Mouse (Mus musculus) frontal cortex, postnatal 14 days (tissue): ENCODE results near the gene Lypd5.
A peak's percentile ranks its signal among the peaks of the same experiment; 100 is the strongest.

ENCODE experiments used
- DNase-seq, 2 experiments: peaks; one replicate each; pipeline ENCODE4 v3.0.0; 2022; ENCODE audit warnings: low spot score in 2 of 2

Gene Lypd5

DNA sequence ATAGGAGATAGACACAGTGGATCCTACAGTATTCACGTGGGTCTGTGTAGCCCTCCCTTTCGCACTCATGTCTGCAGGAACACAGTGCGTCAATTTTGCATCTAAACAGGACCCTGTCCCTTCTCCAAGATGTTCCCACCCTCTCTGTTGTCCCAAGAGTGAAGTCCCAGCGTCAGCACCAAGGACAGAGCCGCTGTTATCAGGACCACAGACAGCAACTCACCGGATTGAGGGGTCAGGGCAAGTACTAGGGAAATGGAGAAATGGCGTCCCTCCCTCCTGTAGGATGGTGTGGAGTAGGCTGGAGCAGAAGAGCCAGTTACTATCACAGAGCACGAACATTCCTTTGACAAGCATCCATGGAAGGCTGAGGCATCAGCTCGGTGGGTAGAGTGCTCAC is 10.3 kb downstream of the Lypd5 start:
- no peak for DNase-seq

DNA sequence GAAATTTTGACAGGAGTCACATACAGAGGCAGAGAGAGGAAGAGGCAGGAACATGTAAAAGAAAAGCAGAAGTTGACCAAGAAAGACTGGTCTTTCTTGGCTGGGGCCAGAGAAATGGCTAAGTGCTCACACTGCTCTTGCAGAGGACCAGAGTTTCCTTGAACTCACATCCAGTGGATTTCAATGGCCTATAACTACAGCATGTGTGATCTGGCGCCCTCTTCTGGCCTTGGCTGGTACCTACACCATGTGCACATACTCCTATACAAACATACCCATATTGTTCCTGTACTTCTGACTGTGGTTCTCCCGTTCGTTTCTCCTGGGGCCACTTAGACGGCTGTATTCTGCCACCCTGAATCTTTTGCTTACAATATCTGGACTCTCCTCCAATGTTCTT is 12.0 kb downstream of the Lypd5 start:
- no peak for DNase-seq

DNA sequence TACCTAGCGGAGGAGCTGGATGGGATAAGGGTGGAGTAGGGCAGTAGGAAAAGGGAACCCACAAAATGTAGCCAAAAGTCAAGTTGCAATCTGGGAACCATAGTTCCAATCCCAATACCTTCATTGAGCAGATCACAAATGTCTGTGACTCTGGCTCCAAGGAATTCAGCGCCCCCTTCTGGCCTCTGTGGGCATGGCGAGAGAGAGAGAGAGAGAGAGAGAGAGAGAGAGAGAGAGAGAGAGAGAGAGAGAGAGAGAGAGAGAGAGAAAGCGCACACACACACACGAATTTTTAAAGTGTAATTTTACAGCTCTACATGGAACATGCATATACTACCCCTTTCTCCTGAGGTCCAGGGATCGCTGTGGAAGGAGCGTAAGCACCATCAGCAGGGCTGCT is 14.2 kb downstream of the Lypd5 start:
- no peak for DNase-seq

DNA sequence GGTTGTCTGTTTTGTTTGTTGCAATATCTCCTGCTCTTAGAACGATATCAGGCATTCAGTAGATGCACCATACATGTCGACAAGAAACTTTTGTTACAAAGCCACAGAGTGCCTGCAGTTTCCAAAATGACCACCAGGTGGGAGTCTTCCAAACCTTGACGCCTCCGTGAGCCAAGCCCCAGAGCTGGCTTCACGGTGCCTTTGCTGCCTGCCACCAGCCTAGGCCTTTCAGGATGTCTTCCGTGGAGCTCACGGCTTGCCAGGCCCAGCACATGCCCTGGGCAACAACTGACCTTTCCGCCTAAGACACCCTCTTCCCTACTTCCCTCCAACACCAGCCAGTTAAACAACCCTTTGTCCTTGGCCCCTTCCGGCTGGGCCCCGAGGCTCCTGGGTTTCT is 15.8 kb downstream of the Lypd5 start:
- peak; percentile 65 to 89 for DNase-seq

DNA sequence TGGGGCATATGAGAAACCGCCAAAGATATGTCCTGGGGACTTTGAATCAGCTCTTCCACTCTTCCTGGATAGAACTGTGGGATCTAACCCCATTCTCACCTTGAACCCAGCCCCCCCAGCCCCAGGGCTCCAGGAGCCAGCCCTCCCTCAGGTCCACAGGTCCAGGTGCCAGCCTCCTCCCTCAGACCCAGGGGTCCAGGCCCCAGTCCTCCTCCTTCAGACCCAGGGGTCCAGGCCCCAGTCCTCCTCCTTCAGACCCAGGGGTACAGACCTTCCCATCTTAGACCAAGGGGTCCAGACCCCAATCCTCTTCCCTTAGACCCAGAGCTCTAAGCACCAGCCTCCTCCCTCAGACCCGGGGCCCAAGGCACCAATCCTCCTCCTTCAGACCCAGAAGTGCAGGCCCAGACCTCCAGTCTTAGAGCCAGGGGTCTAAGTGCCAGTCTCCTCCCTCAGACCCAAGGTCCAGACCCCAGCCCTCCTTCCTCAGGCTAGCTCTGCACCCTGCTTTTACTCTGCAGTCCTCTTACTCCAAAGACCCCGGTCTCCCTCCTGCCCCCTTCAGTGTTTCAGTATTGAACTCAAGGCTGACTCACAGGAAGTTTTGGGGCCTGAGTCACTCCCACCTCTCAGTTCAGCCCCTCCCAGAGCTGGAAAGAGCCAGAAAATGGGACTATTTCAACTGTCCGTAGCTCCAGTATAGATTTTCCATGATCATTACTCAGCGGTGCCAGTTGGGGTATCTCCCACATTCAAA is 16.4 kb downstream of the Lypd5 start:
- no peak for DNase-seq

DNA sequence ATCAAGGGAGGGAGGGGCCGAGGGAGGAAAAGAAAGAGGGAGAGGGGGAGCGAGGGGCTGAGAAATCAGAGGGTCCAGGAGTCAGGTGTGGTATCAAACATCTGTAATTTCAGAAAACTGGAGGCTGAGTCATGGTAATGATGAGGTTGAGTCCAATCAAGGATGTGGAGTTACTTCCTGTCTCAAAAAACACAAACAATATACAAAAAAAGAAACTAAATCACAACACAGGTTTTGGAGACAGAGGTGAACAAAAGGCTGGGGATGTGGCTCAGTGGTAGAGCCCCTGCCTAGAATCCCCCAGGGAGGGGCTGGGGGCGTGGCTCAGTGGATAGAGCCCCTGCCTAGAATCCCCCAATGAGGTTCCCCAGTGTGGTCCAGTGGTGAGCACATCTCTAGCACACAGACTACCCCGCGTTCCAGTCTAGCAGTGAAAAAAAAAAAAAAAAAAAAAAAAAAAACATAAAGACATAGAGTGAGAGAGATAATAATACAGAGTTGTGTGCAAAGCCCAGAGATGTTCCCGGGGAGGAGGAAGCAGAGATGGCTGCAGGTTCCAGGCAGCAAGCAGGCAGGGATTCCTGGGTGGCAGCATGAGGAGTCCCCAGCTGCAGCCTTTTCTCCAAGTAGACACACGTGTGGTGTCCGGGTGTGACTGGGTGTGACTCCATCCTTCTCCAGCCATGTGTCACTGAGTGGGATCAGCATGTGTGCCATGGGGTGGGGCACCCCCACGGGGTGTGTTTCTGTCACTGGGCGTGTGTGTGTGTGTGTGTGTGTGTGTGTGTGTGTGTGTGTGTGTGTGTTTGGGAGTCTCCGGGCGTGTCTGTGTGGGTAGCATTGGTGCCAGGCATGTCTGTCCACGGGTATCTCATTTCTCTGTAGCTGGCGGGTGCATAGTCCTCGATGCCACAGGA is 18.0 kb downstream of the Lypd5 start:
- no peak for DNase-seq

DNA sequence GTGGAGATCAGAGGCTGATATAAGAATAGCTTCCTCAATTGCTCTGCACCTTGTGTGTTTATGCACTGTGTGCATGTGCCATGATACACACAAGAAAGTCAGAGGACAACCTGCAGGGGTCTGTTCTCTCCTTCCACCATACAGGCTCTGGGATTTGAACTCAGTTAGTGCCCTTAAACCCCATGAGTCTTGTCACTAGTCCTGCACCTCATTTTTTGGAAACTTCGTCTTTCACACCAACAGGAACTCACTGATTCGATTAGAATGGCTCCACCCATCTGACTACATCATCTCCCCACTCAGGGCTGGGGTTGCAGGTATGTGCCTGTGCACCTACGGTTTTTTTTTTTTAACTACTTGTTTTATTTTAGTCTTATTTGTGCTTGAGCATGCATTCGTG is 19.2 kb downstream of the Lypd5 start:
- no peak for DNase-seq

DNA sequence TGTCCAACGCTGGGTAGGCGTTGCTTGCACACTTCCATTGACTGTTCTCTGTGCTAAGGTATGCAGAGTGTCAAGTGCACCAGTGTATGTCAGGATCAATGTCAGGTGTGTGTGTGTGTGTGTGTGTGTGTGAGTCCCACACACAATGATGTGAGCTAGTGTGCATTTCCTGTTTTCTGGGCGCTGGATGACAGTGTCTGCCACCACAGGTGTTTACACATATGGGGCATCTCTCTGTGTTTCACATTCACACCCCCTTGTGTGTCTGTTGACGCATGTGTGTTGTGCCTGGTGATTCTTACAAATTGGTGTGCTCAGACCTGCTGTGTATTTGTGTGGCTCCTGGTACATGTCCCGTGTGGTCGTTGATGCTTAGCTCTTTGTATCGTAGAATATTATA is 19.9 kb downstream of the Lypd5 start:
- DNase-seq: no peak

DNA sequence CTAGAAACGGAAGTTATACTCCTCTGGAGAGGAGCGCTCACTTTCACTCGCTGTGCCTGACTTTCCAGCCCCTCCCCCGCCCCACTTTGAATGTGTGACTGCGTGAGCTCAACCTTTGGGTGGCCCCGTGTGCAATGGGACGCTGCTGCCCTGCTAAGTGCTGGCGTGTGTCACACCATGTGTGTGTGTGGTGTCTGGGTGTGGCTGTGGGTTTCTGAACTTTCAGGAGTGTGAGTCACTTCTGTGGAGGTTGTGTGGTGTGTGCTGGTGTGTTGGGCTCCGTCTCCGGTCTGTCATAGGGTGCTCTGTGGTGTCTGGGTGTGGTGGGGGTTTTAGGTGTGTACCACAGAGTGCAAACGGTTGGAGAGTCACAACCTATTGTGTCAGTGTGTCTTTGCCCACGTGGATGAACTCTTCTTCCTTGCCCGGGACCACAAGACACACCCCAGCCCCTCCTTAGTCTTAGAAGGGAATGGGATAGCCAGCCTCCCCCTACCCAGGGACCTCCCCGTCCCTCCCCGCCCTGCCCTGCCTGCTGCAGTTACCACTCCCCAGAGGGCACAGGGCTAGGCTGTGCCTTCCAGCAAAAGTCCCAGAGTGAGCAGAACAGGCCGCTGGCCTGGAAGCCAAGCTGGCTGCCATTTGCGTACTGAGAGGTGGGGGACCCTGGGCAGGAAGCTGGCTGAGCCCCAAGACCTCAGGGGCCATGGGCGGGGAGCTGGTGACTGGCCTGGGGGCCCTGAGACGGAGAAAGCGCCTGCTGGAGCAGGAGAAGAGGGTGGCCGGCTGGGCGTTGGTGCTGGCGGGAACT is 20.9 kb downstream of the Lypd5 start, which contains the start of gene Kcnn4:
Kcnn4 (plus strand) TSS at position 533 of the 811 bp plus-strand sequence.
- DNase-seq: no peak

DNA sequence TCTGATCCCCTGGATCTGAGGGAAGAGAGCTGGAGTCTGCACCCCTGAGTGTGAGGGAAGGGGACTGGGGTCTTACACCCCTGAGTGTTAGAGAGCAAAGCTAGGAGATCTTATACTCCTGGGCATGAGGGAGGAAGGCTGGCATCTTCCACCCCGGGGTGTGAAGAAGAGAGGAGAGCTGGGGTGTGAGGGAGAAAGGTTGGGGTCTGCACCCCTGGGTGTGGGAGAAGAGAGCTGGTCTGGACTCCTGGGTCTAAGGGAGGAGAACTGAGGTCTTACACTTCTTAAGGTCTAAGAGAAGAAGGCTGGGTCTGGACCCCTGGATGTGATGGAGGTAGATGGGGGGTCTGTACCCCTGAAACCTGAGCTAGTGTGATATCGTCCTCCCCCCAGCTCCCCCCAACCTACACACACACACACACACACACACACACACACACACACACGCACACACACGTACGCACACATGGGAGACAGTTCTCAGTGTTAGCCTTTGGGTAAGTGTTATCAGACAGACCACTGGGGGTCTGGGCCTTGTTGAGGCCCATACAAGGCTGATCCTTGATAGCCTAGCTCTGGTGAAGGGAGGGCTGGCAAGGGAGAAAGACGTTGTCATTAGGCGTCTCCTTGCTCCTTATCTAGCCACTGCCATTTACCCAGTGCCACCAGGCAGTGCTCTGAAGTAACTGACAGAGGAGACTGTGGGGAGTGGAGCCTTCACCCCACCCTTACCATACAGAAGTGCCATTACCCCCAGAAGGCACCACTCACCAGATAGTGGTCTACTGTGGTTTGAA is 22.2 kb downstream of the Lypd5 start:
- no peak for DNase-seq

DNA sequence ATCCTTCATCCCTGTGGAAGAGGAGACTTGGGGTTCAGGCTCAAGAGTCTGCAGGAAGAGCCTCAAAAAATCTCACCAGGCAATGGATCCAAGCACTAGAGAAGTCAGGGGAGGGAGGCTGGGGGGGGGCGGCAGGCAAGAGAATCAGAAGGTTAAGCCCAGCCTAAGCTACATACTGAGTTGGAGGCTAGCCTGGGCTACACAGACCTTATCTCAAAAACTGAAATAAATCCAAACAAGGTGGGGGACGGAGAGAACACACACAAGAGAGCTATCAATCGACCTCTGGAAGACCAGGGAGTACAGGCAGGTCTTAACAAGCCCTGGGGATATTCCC is 22.8 kb downstream of the Lypd5 start:
- no peak for DNase-seq

DNA sequence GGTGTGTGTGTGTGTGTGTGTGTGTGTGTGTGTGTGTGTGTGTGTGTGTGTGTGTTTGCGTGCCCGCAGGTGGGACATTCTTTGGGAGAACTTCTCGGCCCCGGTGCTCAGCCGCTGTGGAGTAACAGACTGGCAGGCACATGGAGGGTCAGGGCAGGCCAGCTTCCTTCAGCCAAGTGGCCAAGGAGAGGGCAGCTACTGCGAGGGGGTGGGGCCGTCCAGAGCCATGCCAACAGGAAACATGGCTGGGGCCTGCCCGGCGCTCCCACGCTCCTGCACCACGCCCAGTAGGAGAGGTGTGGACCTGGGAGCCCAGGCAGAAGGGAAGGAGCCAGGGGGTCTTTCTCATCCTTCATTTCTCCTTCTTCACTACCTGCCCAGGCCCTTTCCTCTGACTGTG is 23.3 kb downstream of the Lypd5 start:
- DNase-seq: no peak

DNA sequence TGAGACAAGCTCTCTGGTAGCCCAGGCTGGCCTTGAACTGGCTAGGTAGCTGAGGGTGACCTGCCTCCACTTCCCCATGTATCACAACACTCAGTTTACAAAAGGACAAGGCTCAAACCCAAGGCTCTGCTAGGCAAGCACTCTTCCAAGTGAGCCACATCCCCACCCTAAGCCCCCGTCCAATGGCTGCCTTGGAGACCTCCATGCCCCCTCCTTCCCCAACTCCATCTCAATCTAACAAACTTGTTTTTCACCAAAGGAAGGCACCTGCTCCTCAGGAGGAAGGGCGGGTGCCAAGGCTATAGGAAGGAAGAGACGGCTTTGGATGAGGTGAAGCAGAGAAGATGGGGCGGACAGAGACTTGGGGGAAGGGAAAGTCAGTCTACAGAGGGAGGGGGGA is 23.8 kb downstream of the Lypd5 start:
- DNase-seq: no peak

DNA sequence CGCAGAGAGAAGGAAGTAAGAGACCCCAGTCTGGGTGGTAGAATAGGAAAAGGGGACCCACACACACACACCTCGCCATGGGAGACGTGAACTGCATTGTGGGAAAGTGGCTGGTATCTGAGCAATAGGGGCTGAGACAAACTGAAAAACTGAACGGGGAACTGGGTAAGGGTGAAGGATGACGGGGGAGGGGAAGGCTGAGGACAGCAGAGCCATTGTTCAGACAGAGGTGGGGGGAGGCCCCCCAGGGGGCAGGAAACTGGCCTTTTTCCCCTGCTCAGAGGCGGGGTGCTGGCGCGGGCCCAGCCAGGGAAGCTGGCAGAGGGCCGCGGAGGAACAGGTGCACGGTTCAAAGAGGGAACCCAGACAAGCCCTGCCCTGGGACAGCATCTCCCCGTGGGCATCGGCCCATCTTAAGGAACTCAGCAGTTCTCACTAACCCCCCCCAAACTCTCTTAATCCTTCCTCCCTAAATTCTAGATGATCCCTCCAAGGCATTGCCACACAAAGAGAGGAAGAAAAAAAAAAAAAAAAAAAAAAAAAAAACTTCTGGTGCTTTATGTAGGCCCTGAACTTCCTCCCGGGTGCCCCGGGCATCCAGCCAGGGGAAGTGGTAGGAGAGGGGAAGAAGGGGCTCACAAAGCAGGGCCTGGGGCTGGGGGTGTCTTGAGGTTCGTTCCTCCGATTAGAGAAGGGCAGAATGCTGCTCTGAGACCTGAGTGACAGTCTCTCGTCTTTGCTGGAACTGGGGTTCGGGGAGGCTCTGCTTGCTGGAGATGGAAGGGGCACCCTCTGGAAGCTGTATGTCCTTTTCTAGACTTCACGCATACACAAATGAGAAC is 24.8 kb downstream of the Lypd5 start:
- peak; percentile 27 to 48 for DNase-seq

DNA sequence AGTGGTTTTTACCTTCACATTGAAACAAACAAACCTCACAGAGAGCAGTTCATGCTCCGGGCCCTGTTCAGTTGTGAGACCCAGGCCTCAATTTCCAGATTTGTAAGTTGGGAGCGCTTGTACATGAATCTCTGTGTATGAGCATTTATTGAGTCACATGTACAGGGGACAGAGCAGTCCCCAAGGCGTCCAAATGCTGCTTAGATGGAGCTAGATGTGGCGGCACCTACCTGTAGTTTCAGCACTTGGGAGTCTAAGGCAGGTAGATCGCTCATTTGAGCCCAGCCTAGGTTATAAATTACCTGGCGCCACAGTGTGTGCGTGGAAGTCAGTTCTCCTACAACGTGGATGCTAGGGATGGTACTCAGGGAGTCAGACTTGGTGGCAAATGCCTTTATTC is 27.5 kb downstream of the Lypd5 start:
- DNase-seq: no peak

DNA sequence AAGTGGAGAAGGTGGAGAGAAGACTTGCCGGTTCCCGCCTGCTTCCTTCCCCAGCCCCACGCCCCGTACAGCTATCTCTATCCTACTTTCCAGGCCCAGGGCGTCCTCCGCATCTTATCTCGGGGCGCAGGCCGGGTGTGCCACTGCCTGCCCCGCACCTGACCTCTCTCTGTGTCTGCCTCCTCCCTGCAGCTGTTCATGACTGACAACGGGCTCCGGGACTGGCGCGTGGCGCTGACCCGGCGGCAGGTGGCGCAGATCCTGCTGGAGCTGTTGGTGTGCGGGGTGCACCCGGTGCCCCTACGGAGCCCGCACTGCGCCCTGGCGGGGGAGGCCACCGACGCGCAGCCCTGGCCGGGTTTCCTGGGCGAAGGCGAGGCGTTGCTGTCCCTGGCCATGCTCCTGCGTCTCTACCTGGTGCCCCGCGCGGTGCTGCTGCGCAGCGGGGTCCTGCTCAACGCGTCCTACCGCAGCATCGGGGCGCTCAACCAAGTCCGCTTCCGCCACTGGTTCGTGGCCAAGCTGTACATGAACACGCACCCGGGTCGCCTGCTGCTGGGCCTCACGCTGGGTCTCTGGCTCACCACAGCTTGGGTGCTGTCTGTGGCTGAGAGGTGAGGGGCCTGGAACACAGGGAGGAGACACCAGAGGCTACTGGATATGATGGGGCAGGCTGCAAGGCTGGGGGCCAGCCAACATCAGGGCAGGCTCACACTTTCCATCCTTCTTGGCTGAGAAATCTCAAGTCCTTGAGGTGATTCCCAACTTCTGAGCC is 28.3 kb downstream of the Lypd5 start:
- no peak for DNase-seq

DNA sequence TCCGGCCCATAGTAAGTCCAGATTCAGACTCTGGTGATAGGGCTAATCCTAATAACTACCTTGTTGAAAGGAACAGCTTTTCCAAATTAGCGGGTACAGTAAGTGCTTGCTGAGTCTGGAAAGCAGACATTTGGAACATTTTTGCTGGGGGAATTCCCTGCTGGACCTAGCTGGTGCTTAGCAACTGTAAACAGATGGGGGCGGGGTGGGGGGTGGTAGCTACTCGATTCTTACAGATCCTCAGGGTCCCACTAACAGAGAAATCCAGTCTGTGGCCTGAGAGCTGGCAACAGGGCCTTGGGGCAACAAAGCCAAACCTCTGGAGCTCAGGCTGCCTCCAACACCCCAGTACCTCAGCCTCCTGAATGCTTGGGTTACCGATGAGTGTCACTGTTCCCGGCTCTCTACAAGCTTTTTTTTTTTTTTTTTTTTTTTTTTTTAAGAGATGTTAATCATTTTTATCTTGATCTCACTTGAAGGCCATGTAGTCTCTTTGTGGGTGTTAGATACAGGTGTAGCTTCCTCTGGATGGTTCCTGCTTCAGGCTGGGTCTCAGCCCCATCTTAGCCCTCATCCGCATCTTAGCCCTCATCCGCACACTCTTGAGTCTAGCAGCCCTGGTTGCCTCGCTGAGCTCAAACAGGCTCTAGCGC is 29.2 kb downstream of the Lypd5 start:
- DNase-seq: no peak

DNA sequence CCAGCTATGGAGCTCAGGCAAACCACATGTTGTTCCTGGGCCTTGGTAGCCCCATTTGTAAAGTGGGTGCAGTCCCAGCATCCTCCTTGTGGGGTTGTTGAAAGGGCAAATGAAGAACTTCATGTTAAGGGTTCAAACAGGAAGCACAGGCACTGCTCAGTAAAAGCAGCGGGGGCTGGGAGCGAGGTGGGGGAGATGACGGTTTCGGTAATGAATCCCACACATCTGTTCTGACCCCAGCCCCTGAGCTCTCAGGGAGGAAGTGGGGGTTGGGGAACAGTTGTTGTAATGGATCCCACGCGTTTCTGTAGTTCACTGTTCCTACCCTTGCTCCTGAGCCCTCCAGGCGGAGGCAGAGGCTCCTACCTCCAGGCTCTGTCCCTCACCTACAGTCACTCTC is 30.9 kb downstream of the Lypd5 start:
- DNase-seq: no peak

DNA sequence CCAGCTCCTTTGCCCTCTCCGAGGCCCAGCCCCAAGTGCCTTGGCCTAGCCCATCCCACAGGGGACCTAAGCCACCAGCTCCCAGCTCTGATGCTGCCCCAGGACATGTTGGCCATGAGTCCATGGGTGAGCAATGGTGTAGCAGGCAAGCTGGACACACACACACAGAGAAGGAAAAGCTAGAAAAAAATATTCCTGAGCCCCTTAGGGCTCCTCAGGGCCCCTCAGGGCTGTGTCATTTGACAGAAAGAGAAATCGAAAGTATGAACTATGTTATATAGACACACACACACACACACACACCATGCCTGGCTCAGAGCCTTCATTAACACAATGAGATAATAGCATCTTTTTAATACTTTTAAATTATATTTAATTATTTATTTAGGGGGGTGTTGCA is 31.4 kb downstream of the Lypd5 start:
- DNase-seq: no peak
